Mouse (Mus musculus) myocyte (in vitro differentiated cells): ENCODE data around the gene Lamp2.

ENCODE experiments used
- CEBPB ChIP-seq: IDR thresholded peaks from 2 replicates; pipeline ENCODE4 v1.6.1; 2011; ENCODE audit warnings: mild to moderate bottlenecking, moderate library complexity; ENCODE audit not compliant: poor library complexity, insufficient read depth, severe bottlenecking
- E2F4 ChIP-seq: IDR thresholded peaks from one replicate; pipeline ENCODE4 v1.6.1; 2011; ENCODE audit warnings: mild to moderate bottlenecking, control low read depth, moderate library complexity; ENCODE audit not compliant: insufficient read depth
- MAX ChIP-seq: IDR thresholded peaks from one replicate; pipeline ENCODE4 v1.6.1; 2011; ENCODE audit warnings: low read depth, mild to moderate bottlenecking, control low read depth
- MYOD1 ChIP-seq, 3 experiments: IDR thresholded peaks; one replicate each; pipeline ENCODE4 v1.6.1; 2011; ENCODE audit warnings: control low read depth in 2 of 3, low read depth in 2 of 3, mild to moderate bottlenecking in 2 of 3, moderate library complexity in 1 of 3; ENCODE audit not compliant: insufficient read length in 2 of 3, control insufficient read depth in 1 of 3
- MYOG ChIP-seq, 3 experiments: IDR thresholded peaks; one replicate each; pipeline ENCODE4 v1.6.1; 2011; ENCODE audit warnings: control low read depth in 2 of 3, low read depth in 2 of 3, mild to moderate bottlenecking in 2 of 3; ENCODE audit not compliant: insufficient read length in 2 of 3, control insufficient read depth in 1 of 3, insufficient read depth in 1 of 3
- POLR2A ChIP-seq: IDR thresholded peaks from one replicate; pipeline ENCODE4 v1.6.1; 2011; ENCODE audit warnings: low read depth, mild to moderate bottlenecking, control low read depth, moderate library complexity; ENCODE audit not compliant: insufficient read length
- POLR2AphosphoS2 ChIP-seq: IDR thresholded peaks from one replicate; pipeline ENCODE4 v1.6.1; 2011; ENCODE audit warnings: low read depth, control low read depth; ENCODE audit not compliant: insufficient read length
- REST ChIP-seq: IDR thresholded peaks from one replicate; pipeline ENCODE4 v1.6.1; 2011; ENCODE audit warnings: mild to moderate bottlenecking, control low read depth, moderate library complexity; ENCODE audit not compliant: insufficient read depth, insufficient read length
- TCF12 ChIP-seq: IDR thresholded peaks from one replicate; pipeline ENCODE4 v1.6.1; 2011; ENCODE audit warnings: mild to moderate bottlenecking, control low read depth; ENCODE audit not compliant: poor library complexity, insufficient read depth, severe bottlenecking
- TCF3 ChIP-seq: IDR thresholded peaks from one replicate; pipeline ENCODE4 v1.6.1; 2011; ENCODE audit warnings: low read depth, control low read depth; ENCODE audit not compliant: insufficient read length
- USF1 ChIP-seq: IDR thresholded peaks from one replicate; pipeline ENCODE4 v1.6.1; 2011; ENCODE audit warnings: low read depth, mild to moderate bottlenecking, control low read depth, moderate library complexity

GRCm38 (mm10) chrX:38362016-38362415, 94.2 kb downstream of the Lamp2 start:
- TF ChIP-seq CEBPB, result no peak
- TF ChIP-seq E2F4, result no peak
- no peak for TF ChIP-seq POLR2A
- no peak for TF ChIP-seq TCF12
- no peak for TF ChIP-seq POLR2AphosphoS2
- TF ChIP-seq USF1, result no peak
- TF ChIP-seq MAX, result no peak
- TF ChIP-seq REST, result no peak
- no peak for TF ChIP-seq MYOD1 (IDR thresholded peaks at IDR 0.05; ENCODE audit: control insufficient read depth in 1 of 3, insufficient read length in 2 of 3, low read depth in 2 of 3)
- no peak for TF ChIP-seq MYOG (IDR thresholded peaks at IDR 0.05; ENCODE audit: control insufficient read depth in 1 of 3, insufficient read depth in 1 of 3, insufficient read length in 2 of 3, low read depth in 2 of 3)
- no peak for TF ChIP-seq TCF3
